Mouse (Mus musculus) MEL (cell line): ENCODE data around the gene Tmc2.

Source experiments
- CTCF ChIP-seq, 3 experiments: IDR thresholded peaks in 2 of 3; conservative IDR thresholded peaks in 1 of 3; 2 replicates each; pipeline ENCODE4 v1.5.1; 2011 to 2012; ENCODE audit warnings: low read length in 3 of 3, low read depth in 2 of 3, mild to moderate bottlenecking in 2 of 3, improper control_type of control experiment in 1 of 3, inconsistent platforms in 1 of 3, mixed read lengths in 1 of 3, moderate library complexity in 1 of 3; ENCODE audit not compliant: control insufficient read depth in 1 of 3, insufficient read depth in 1 of 3, poor library complexity in 1 of 3, severe bottlenecking in 1 of 3
- E2F4 ChIP-seq: IDR thresholded peaks from 2 replicates; pipeline ENCODE4 v1.6.1; 2011; ENCODE audit warnings: low read depth, low read length, improper control_type of control experiment, borderline replicate concordance
- EP300 ChIP-seq, 2 experiments: IDR thresholded peaks; 2 replicates each; pipeline ENCODE4 v1.6.1; 2011; ENCODE audit warnings: improper control_type of control experiment in 2 of 2, low read length in 2 of 2, low read depth in 1 of 2, mild to moderate bottlenecking in 1 of 2
- MEF2A ChIP-seq: IDR thresholded peaks from 2 replicates; pipeline ENCODE4 v1.6.1; 2014; ENCODE audit warnings: low read depth, mild to moderate bottlenecking, inconsistent platforms, low read length, improper control_type of control experiment; ENCODE audit not compliant: poor library complexity, insufficient replicate concordance, severe bottlenecking; ENCODE audit errors: extremely low read depth
- NELFE ChIP-seq: IDR thresholded peaks from 2 replicates; pipeline ENCODE4 v1.6.1; 2011; ENCODE audit warnings: low read depth, low read length, improper control_type of control experiment
- POLR2A ChIP-seq, 2 experiments: IDR thresholded peaks; 2 replicates each; pipeline ENCODE4 v1.6.1; 2011 to 2012; ENCODE audit warnings: low read length in 2 of 2, mild to moderate bottlenecking in 2 of 2, control low read depth in 1 of 2, improper control_type of control experiment in 1 of 2, low read depth in 1 of 2, moderate library complexity in 1 of 2; ENCODE audit not compliant: control insufficient read depth in 1 of 2, insufficient read depth in 1 of 2, poor library complexity in 1 of 2
- USF1 ChIP-seq: IDR thresholded peaks from 2 replicates; pipeline ENCODE4 v1.6.1; 2014; ENCODE audit warnings: low read depth, mild to moderate bottlenecking, inconsistent platforms, low read length, improper control_type of control experiment, moderate library complexity

DNA sequence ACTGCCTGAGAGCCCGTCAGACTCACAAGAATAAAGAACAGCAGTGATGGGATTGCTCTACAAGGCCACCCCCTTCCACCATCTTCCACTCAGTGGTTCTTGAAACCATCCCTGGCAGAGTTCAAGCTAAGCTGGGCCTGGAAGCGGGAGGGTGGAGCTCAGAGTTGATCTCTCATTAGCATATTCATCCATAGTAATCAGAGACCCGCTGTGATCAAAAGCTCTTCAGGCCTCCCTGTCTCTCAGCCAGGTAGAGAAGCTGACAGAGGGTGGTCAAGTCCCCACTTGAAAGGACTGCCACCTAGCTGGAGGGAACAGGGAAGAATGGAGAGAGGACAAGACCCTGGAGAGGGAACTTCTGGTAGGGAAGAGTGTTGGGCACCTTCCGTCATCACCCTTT, 108.0 kb downstream of the Tmc2 start:
- no peak for TF ChIP-seq CTCF (IDR thresholded peaks at IDR 0.05 in 2 of 3, conservative IDR thresholded peaks at IDR 0.05 in 1 of 3; ENCODE audit: control insufficient read depth in 1 of 3, insufficient read depth in 1 of 3, low read depth in 2 of 3, low read length in 3 of 3, poor library complexity in 1 of 3, severe bottlenecking in 1 of 3)
- TF ChIP-seq POLR2A (IDR thresholded peaks at IDR 0.05; ENCODE audit: control insufficient read depth in 1 of 2, insufficient read depth in 1 of 2, low read depth in 1 of 2, low read length in 2 of 2, poor library complexity in 1 of 2) = no peak
- TF ChIP-seq E2F4 = no peak
- TF ChIP-seq EP300 (IDR thresholded peaks at IDR 0.05; ENCODE audit: low read depth in 1 of 2, low read length in 2 of 2) = no peak
- TF ChIP-seq USF1 = no peak
- no peak for TF ChIP-seq MEF2A
- no peak for TF ChIP-seq NELFE
